Mouse (Mus musculus) CH12.LX (cell line): Measurements from ENCODE around the gene Rap1a.

ENCODE experiments used
- BHLHE40 ChIP-seq: IDR thresholded peaks from 2 replicates; pipeline ENCODE4 v1.6.1; 2011; ENCODE audit warnings: mild to moderate bottlenecking, low read depth, low read length, improper control_type of control experiment
- CTCF ChIP-seq, 2 experiments: IDR thresholded peaks in 1 of 2; conservative IDR thresholded peaks in 1 of 2; 2 replicates each; pipeline ENCODE4 v1.5.1; 2011 to 2012; ENCODE audit warnings: low read depth in 2 of 2, low read length in 2 of 2, improper control_type of control experiment in 1 of 2, inconsistent platforms in 1 of 2, mild to moderate bottlenecking in 1 of 2, moderate library complexity in 1 of 2
- E2F4 ChIP-seq: IDR thresholded peaks from 2 replicates; pipeline ENCODE4 v1.6.1; 2011; ENCODE audit warnings: low read depth, low read length, improper control_type of control experiment; ENCODE audit not compliant: insufficient replicate concordance
- ETS1 ChIP-seq: conservative IDR thresholded peaks from 2 replicates; pipeline ENCODE4 v1.6.1; 2012; ENCODE audit warnings: low read depth, mild to moderate bottlenecking, inconsistent platforms, low read length, improper control_type of control experiment, moderate library complexity
- HCFC1 ChIP-seq: IDR thresholded peaks from 2 replicates; pipeline ENCODE4 v1.6.1; 2012; ENCODE audit warnings: low read depth, mild to moderate bottlenecking, inconsistent platforms, low read length, improper control_type of control experiment
- JUND ChIP-seq: conservative IDR thresholded peaks from 2 replicates; pipeline ENCODE4 v1.6.1; 2011; ENCODE audit warnings: low read depth, low read length, improper control_type of control experiment
- MAX ChIP-seq: IDR thresholded peaks from 2 replicates; pipeline ENCODE4 v1.6.1; 2011; ENCODE audit warnings: low read length, improper control_type of control experiment
- POLR2A ChIP-seq: IDR thresholded peaks from 2 replicates; pipeline ENCODE4 v1.6.1; 2011; ENCODE audit warnings: low read depth, mild to moderate bottlenecking, improper control_type of control experiment, low read length
- SMC3 ChIP-seq: IDR thresholded peaks from 2 replicates; pipeline ENCODE4 v1.6.1; 2011; ENCODE audit warnings: low read depth, low read length, improper control_type of control experiment
- TBP ChIP-seq: conservative IDR thresholded peaks from 2 replicates; pipeline ENCODE4 v1.6.1; 2011; ENCODE audit warnings: low read depth, low read length, improper control_type of control experiment
- USF1 ChIP-seq: IDR thresholded peaks from 2 replicates; pipeline ENCODE4 v1.6.1; 2014; ENCODE audit warnings: low read depth, mild to moderate bottlenecking, inconsistent platforms, low read length, improper control_type of control experiment
- USF2 ChIP-seq: conservative IDR thresholded peaks from 2 replicates; pipeline ENCODE4 v1.6.1; 2011; ENCODE audit warnings: low read depth, low read length, improper control_type of control experiment
- ZKSCAN1 ChIP-seq: IDR thresholded peaks from 2 replicates; pipeline ENCODE4 v1.6.1; 2012; ENCODE audit warnings: low read depth, inconsistent platforms, low read length, improper control_type of control experiment, borderline replicate concordance

DNA sequence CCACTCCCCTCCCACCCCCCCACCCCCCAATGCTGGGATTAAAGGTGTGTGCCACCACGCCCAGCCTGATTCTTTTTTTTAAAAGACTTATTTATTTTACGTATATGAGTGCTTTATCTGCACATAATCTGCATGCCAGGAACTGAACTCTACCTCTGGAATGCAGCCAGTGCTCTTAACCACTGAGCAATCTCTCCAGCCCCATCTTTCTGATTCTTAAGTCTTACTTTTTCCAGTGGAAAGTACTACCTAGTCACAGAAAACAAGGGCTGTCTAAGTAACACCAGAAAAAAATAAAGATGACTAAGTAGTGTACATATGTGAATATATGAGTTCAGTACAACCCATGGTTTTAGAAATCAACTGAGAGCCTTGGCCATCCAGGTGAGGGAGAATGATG is 54.6 kb downstream of the Rap1a start:
- no peak for TF ChIP-seq E2F4
- no peak for TF ChIP-seq CTCF (conservative IDR thresholded peaks at IDR 0.05 in 1 of 2, IDR thresholded peaks at IDR 0.05 in 1 of 2; ENCODE audit: low read depth in 2 of 2, low read length in 2 of 2)
- no peak for TF ChIP-seq MAX
- TF ChIP-seq POLR2A: no peak
- no peak for TF ChIP-seq TBP
- TF ChIP-seq USF1: no peak
- no peak for TF ChIP-seq USF2
- TF ChIP-seq ETS1: no peak
- no peak for TF ChIP-seq HCFC1
- no peak for TF ChIP-seq ZKSCAN1
- no peak for TF ChIP-seq JUND
- TF ChIP-seq SMC3: no peak
- no peak for TF ChIP-seq BHLHE40
